Mouse (Mus musculus): ENCODE data around the gene Pstk. TPM values are rescaled to one million over a fixed set of nuclear protein-coding genes. Genes with fewer than 3 reads are reported as not detected.

Gene Pstk
- polyA plus RNA-seq (2012; fragmentation: generic; extraction: Trizol): 10 to 100 TPM; 11.3 to 29.2 TPM

DNA sequence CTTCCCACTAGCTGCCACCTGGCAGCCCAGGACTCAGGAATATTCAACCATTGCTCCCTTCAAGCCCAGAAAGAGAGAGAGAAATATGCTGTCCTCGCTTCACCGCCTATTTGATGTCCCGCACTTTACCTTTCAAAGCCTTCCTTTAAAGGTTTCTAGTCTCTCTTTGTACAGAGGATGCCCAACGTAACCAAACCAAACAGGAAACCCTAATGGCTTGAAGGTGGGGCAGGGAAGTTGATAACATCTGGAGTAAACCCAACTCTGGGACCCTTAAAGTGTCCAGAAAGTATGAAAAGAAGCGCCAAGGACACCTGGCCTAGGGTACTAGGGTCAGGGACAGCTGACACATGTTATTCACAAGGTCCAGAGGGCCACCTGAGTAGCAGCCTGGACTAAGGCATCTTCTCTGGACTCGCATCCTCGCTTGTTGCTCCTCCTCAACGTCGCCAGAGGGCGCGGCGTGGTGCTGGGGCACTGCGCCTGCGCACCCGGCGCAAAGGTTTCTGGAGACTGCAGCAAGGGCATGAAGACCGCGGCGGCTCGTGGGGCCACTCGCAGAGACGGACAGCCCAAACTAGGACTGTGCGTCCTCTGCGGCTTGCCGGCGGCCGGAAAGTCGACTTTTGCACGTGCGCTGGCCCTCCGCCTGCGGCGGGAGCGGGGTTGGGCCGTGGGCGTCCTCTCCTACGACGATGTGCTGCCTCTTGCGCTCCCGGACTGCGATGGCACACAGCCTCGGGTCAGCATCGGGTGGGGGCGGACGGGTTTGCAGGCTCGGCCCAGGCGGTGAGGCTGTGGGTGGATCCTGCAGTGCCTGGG, at the start of gene Pstk:
Gene Pstk (plus strand): TSS at position 494 of the 822 bp plus-strand sequence.

DNA sequence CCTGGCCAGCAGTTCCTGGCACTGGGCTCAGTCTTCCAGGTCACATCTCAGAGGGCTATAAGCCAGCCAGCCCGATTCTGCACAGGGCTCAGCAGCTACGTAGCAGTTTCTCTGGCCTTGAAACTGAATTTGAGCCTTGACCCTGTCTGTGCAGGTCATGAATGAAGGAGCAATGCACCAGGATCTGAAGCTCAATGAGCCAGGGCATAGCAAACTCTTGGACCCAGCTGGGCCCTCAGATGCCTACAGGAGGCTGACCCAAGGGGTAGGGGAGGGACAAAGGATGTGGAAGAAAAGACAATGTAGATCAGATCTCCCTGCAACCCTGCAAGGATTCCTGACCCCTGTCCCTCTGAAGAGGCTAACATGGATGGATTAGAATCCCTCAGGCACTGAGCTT, 48.7 kb upstream of the Pstk start, which contains the start of gene Cuzd1:
Gene Cuzd1 (minus strand): TSS at position 101 of the 400 bp plus-strand sequence.

DNA sequence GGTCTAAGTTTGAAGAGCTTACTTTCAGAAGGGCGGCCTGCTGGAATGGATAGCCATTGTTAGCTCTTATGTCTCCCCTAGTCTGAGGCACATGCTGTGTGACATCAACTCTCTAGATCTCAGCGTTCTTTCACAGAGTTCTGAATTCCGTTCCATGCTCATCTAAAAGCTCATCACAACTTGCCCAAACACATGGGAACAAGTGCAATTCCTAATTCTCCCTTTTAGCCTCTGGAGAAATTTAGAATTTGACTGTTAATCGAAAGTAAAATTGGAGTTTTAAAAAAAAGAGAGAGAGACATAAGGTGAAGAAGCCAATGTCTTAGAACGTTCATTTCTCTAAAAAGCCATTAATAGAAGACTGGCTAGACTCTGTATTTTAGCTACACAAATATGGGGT, 41.5 kb upstream of the Pstk start, which contains the start of gene Fam24b:
Gene Fam24b (minus strand): TSS at position 101 of the 400 bp plus-strand sequence.

DNA sequence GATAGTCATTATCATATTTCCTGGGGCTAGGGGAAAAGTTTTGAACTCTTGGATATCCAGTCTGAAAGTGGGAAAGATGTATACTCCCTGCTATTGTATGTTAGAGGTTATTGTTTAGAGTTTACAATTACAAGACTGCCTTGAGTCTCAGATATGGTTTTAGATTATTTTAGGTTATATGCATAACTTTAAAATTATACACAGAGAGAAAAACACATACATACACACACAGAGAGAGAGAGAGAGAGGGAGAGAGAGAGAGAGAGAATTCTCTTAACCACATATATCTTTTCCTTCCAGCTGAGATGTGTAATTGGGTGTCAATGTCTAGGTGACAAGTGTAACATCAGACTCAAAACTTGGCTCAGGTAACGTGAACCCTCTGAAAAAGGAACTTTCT, 37.4 kb upstream of the Pstk start, which contains the start of gene Fam24a:
Gene Fam24a (plus strand): TSS at position 301 of the 400 bp plus-strand sequence.

DNA sequence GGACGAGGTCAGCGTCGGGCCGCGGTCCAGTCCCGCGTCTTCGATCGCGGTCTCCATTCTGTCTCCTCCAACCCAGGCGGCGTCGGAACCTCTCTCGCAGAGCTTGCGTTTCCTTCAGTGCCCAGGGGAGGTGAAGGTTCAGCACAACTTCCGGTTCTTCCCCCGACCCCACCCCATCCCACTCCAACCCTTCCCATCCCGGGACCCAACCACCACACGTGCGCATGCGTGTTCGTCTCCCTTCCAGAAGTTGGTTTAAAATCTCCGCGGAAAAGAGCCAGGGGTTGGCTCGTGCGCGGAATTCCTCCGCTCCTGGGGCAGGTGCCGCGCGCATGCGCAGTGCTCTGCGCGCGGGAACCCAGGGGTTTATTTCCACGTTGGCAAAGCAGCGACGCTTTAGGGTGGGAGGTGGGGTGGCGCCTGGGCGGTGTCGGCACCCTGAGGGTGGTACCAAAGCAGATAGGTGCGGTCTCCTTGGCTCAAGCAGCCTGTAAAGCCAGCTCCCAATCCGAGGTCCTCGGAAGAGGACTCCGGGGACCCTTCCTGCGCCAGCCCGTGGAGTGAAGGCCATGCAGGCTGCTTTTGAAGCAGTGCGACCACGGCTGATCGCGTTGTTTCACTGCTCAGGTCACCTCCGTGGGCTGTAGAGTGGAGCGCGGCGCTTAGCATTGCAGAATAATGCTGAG, 8.2 kb upstream of the Pstk start, which contains the start of gene 2310057M21Rik:
Gene 2310057M21Rik (minus strand): TSS at position 145 of the 686 bp plus-strand sequence.

DNA sequence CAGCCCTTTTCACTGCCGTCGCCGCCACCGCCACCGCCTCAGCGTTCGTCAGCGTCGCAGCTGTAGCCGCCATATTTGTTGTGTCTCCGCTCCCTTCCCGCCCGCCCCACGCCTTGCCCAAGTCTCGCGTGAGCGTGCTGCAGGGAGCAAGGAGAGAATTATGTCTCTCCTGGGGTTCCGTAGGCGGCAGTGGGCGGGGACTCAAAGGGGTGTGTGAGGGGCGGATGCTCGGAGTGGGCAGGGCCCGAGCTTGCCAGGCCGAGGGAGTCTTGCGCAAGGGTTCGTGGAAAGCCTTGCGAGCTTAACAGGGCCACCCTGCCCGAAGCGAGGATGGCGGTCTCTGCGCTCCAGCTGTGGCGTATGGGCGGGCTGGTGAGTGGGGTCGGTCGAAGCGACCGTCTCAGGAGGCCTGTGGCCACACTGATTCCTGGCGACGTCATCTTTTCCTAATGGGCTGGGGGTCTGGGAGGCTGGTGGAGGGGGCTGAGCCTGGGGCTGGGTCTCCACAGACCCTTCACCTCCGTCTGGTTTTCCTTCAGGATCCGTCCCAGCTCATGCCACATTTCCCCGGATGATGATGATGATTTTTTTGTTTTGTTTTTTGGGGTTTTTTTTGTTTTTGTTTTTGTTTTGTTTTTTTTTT, 39.6 kb downstream of the Pstk start, which contains the start of the genes Ikzf5 and Acadsb:
Gene Ikzf5 (minus strand): TSS at position 106 of the 643 bp plus-strand sequence.
Gene Acadsb (plus strand): TSS at position 186 of the 643 bp plus-strand sequence.

Other genes starting within 250 kb of the Pstk start
- not detected for gene 4933402N03Rik, start 224.8 kb upstream of the Pstk start, polyA plus RNA-seq (2012; fragmentation: generic; extraction: Trizol)
- under 1 TPM; 0.01 to 0.02 TPM for gene 5430419D17Rik, start 196.7 kb upstream of the Pstk start, polyA plus RNA-seq (2012; fragmentation: generic; extraction: Trizol)
- not detected for gene Cuzd1, start 48.8 kb upstream of the Pstk start, polyA plus RNA-seq (2012; fragmentation: generic; extraction: Trizol)
- gene Fam24b, start 41.6 kb upstream of the Pstk start, polyA plus RNA-seq (2012; fragmentation: generic; extraction: Trizol): under 1 TPM in 1 of 2 experiments, not detected in 1; 0.15 TPM
- not detected for gene Fam24a, start 37.3 kb upstream of the Pstk start, polyA plus RNA-seq (2012; fragmentation: generic; extraction: Trizol)
- gene 2310057M21Rik, start 8.4 kb upstream of the Pstk start, polyA plus RNA-seq (2012; fragmentation: generic; extraction: Trizol): 1 to 10 TPM; 1.1 to 3.5 TPM
- 1 to 10 TPM; 2.3 to 3.4 TPM for gene Ikzf5, start 39.4 kb downstream of the Pstk start, polyA plus RNA-seq (2012; fragmentation: generic; extraction: Trizol)
- 10 to 100 TPM in 1 of 2 experiments, under 1 TPM in 1; 0.60 to 17.5 TPM for gene Acadsb, start 39.5 kb downstream of the Pstk start, polyA plus RNA-seq (2012; fragmentation: generic; extraction: Trizol)
- not detected for gene Hmx3, start 171.7 kb downstream of the Pstk start, polyA plus RNA-seq (2012; fragmentation: generic; extraction: Trizol)
- 1 to 10 TPM; 1.7 to 2.1 TPM for gene Hmx2, start 177.6 kb downstream of the Pstk start, polyA plus RNA-seq (2012; fragmentation: generic; extraction: Trizol)
- 100 to 1,000 TPM in 1 of 2 experiments, 10 to 100 TPM in 1; 74.7 to 108 TPM for gene Bub3, start 189.1 kb downstream of the Pstk start, polyA plus RNA-seq (2012; fragmentation: generic; extraction: Trizol)